Mouse (Mus musculus) embryo, embryonic 11 days (tissue): ENCODE results near the gene Lgmn.

Source experiments
- DNase-seq: peaks from one replicate; pipeline ENCODE4 v3.0.0-alpha.2; 2015

Gene Lgmn

GRCm38 (mm10) chr12:102439632-102440023 is at the start of gene Lgmn:
TSS of gene Lgmn (minus strand) at chr12:102439813.
- peak; percentile 98 for DNase-seq

- DNase-seq: no peak
Observed at GRCm38 (mm10) chr12:102484946-102485345, 45.3 kb upstream of the Lgmn start.

- DNase-seq: no peak
Observed at GRCm38 (mm10) chr12:102480481-102480880, 40.9 kb upstream of the Lgmn start.

GRCm38 (mm10) chr12:102474411-102474810 is 34.8 kb upstream of the Lgmn start:
- DNase-seq: no peak

- DNase-seq: peak; percentile 99
Observed at GRCm38 (mm10) chr12:102468894-102469764, 29.5 kb upstream of the Lgmn start, which contains the start of gene Golga5. TSS of gene Golga5 (plus strand) at chr12:102469135.

GRCm38 (mm10) chr12:102468136-102468535 is 28.5 kb upstream of the Lgmn start:
- peak; percentile 14 for DNase-seq

GRCm38 (mm10) chr12:102464650-102465049 is 25.0 kb upstream of the Lgmn start:
- DNase-seq: peak; percentile 13

GRCm38 (mm10) chr12:102461177-102461576 is 21.6 kb upstream of the Lgmn start:
- peak; percentile 29 for DNase-seq

GRCm38 (mm10) chr12:102460014-102460413 is 20.4 kb upstream of the Lgmn start:
- no peak for DNase-seq

GRCm38 (mm10) chr12:102456467-102457193 is 17.0 kb upstream of the Lgmn start:
- no peak for DNase-seq

GRCm38 (mm10) chr12:102453581-102453980 is 14.0 kb upstream of the Lgmn start:
- no peak for DNase-seq

GRCm38 (mm10) chr12:102451126-102451851 is 11.7 kb upstream of the Lgmn start:
- DNase-seq: no peak

GRCm38 (mm10) chr12:102450437-102450836 is 10.8 kb upstream of the Lgmn start:
- DNase-seq: no peak

GRCm38 (mm10) chr12:102445436-102445835 is 5.8 kb upstream of the Lgmn start:
- no peak for DNase-seq

GRCm38 (mm10) chr12:102443676-102444075 is 4.1 kb upstream of the Lgmn start:
- no peak for DNase-seq

- no peak for DNase-seq
Observed at GRCm38 (mm10) chr12:102442639-102443038, 3.0 kb upstream of the Lgmn start.

GRCm38 (mm10) chr12:102441141-102441540 is 1.5 kb upstream of the Lgmn start:
- DNase-seq: no peak

- no peak for DNase-seq
Observed at GRCm38 (mm10) chr12:102440551-102440950, 938 bp upstream of the Lgmn start.

- DNase-seq: no peak
Observed at GRCm38 (mm10) chr12:102438983-102439631, 506 bp downstream of the Lgmn start.

- DNase-seq: no peak
Observed at GRCm38 (mm10) chr12:102437952-102438351, 1.7 kb downstream of the Lgmn start.

GRCm38 (mm10) chr12:102436939-102437526 is 2.6 kb downstream of the Lgmn start:
- no peak for DNase-seq

GRCm38 (mm10) chr12:102434107-102434506 is 5.5 kb downstream of the Lgmn start:
- no peak for DNase-seq
